Mouse (Mus musculus) midbrain, embryonic 10.5 days (tissue): Measurements from ENCODE around the gene Clrn2. TPM values are rescaled to one million over a fixed set of nuclear protein-coding genes. Genes with fewer than 3 reads are reported as not detected.
"Not testable (repeated sequence)": the region's sequence is repeated elsewhere in the genome, so short reads cannot be mapped to it uniquely, and the experiment has no call there.

Experiments
- DNase-seq: peaks from one replicate; pipeline ENCODE4 v3.0.0-alpha.2; 2017; ENCODE audit warnings: low spot score
- H3K27ac ChIP-seq: fragments of 300-500 bp; sonication (generic); replicated peaks from 2 replicates; pipeline ENCODE4 v1.5.1; 2016; ENCODE audit warnings: mild to moderate bottlenecking
- H3K27me3 ChIP-seq: fragments of 300-500 bp; sonication (generic); 2 replicates; pipeline ENCODE4 v1.6.1; 2016; ENCODE audit warnings: low read depth, mild to moderate bottlenecking; ENCODE audit not compliant: poor library complexity, severe bottlenecking
- H3K36me3 ChIP-seq: fragments of 300-500 bp; sonication (generic); 2 replicates; pipeline ENCODE4 v1.6.1; 2016; ENCODE audit warnings: mild to moderate bottlenecking, moderate library complexity
- H3K4me1 ChIP-seq: fragments of 300-500 bp; sonication (generic); 2 replicates; pipeline ENCODE4 v1.6.1; 2016
- H3K4me3 ChIP-seq: fragments of 300-500 bp; sonication (generic); 2 replicates; pipeline ENCODE4 v1.5.1; 2016; ENCODE audit warnings: mild to moderate bottlenecking, moderate library complexity
- H3K9me3 ChIP-seq: fragments of 300-500 bp; sonication (generic); replicated peaks from 2 replicates; pipeline ENCODE4 v1.6.1; 2016; ENCODE audit warnings: mild to moderate bottlenecking
- WGBS: fragments of 180-500 bp; shearing (Covaris S2); methylation state at CpG from one replicate; pipeline ENCODE4 v1.1.7; 2016; 5-methylcytosine and 5-hydroxymethylcytosine counted together
- polyA plus RNA-seq: library from polyadenylated mRNA; unstranded; fragments of >200 nt; fragmentation: Nextera tagmentation; extraction: Ambion mirVana; gene quantifications from 2 replicates; pipeline ENCODE4 v1.2.1, GENCODE M21; 2016

The Clrn2 gene
- 0.29 TPM in 1 of 2 replicates, not detected in the other for polyA plus RNA-seq

GRCm38 (mm10) chr5:45453451-45453850, at the start of gene Clrn2:
Clrn2 (plus strand) TSS chr5:45453751.
- no peak within 1 kb of the TSS for H3K4me3 ChIP-seq
- no peak for DNase-seq
- no peaks in the 10 kb centered on the region for H3K27me3 ChIP-seq
- WGBS, result 79% methylated on average over 6 of the region's 6 CpGs
- no peaks in the 10 kb centered on the region for H3K36me3 ChIP-seq
- peaks cover 21% of the 10 kb centered on the region for H3K4me1 ChIP-seq
- no peak within 1 kb of the TSS for H3K27ac ChIP-seq
- no peaks in the 10 kb centered on the region for H3K9me3 ChIP-seq

GRCm38 (mm10) chr5:45406129-45406528, 47.4 kb upstream of the Clrn2 start:
- H3K27me3 ChIP-seq, result no peaks in the 10 kb centered on the region
- no peaks in the 10 kb centered on the region for H3K36me3 ChIP-seq
- DNase-seq, result no peak
- no peaks in the 10 kb centered on the region for H3K4me1 ChIP-seq
- H3K27ac ChIP-seq, result no peak overlapping the region
- H3K9me3 ChIP-seq, result no peaks in the 10 kb centered on the region
- WGBS, result 80% methylated on average over 2 of the region's 2 CpGs
- H3K4me3 ChIP-seq, result no peak overlapping the region

- no peaks in the 10 kb centered on the region for H3K27me3 ChIP-seq
- H3K36me3 ChIP-seq, result no peaks in the 10 kb centered on the region
- H3K4me1 ChIP-seq, result no peaks in the 10 kb centered on the region
- no peak overlapping the region for H3K4me3 ChIP-seq
- H3K27ac ChIP-seq, result no peak overlapping the region
- H3K9me3 ChIP-seq, result no peaks in the 10 kb centered on the region
- WGBS, result 86% methylated on average over 3 of the region's 3 CpGs
- no peak for DNase-seq
These were observed 37.1 kb upstream of the Clrn2 start for GRCm38 (mm10) chr5:45416478-45416877.

GRCm38 (mm10) chr5:45417859-45418443, 35.6 kb upstream of the Clrn2 start:
- no peak for DNase-seq
- no peak overlapping the region for H3K4me3 ChIP-seq
- H3K4me1 ChIP-seq, result no peaks in the 10 kb centered on the region
- no peaks in the 10 kb centered on the region for H3K27me3 ChIP-seq
- no peaks in the 10 kb centered on the region for H3K36me3 ChIP-seq
- no peak overlapping the region for H3K27ac ChIP-seq
- WGBS, result 77% methylated on average over 3 of the region's 3 CpGs
- H3K9me3 ChIP-seq, result no peaks in the 10 kb centered on the region

GRCm38 (mm10) chr5:45419841-45420638, 33.5 kb upstream of the Clrn2 start:
- Histone ChIP-seq H3K4me1 (no peaks in the 10 kb centered on the region), H3K27ac (no peak overlapping the region), H3K36me3 (no peaks in the 10 kb centered on the region), H3K27me3 (no peaks in the 10 kb centered on the region), H3K9me3 (no peaks in the 10 kb centered on the region), H3K4me3 (no peak overlapping the region)
- WGBS, result 77% methylated on average over 10 of the region's 10 CpGs
- DNase-seq, result peak; percentile 20

- H3K27ac ChIP-seq, result no peak overlapping the region
- H3K9me3 ChIP-seq, result no peaks in the 10 kb centered on the region
- H3K4me3 ChIP-seq, result no peak overlapping the region
- H3K4me1 ChIP-seq, result no peaks in the 10 kb centered on the region
- 73% methylated on average over 12 of the region's 12 CpGs for WGBS
- no peaks in the 10 kb centered on the region for H3K36me3 ChIP-seq
- no peak for DNase-seq
- H3K27me3 ChIP-seq, result no peaks in the 10 kb centered on the region
These were observed 31.4 kb upstream of the Clrn2 start for GRCm38 (mm10) chr5:45421881-45422844.

GRCm38 (mm10) chr5:45424021-45424886, 29.3 kb upstream of the Clrn2 start:
- peak; percentile 52 for DNase-seq
- Histone ChIP-seq H3K36me3 (no peaks in the 10 kb centered on the region), H3K27me3 (no peaks in the 10 kb centered on the region), H3K9me3 (no peaks in the 10 kb centered on the region), H3K4me3 (no peak overlapping the region), H3K27ac (no peak overlapping the region), H3K4me1 (no peaks in the 10 kb centered on the region)
- 47% methylated on average over 8 of the region's 8 CpGs for WGBS

GRCm38 (mm10) chr5:45425771-45426170, 27.8 kb upstream of the Clrn2 start:
- H3K36me3 ChIP-seq, DNase-seq, H3K27me3 ChIP-seq, H3K27ac ChIP-seq, H3K4me1 ChIP-seq, H3K9me3 ChIP-seq, H3K4me3 ChIP-seq: not testable (repeated sequence)
- WGBS, result 57% methylated on average over 1 of the region's 1 CpGs

- H3K9me3 ChIP-seq, result no peaks in the 10 kb centered on the region
- H3K36me3 ChIP-seq, result no peaks in the 10 kb centered on the region
- no peak overlapping the region for H3K27ac ChIP-seq
- no peak for DNase-seq
- no peaks in the 10 kb centered on the region for H3K27me3 ChIP-seq
- 84% methylated on average over 1 of the region's 1 CpGs for WGBS
- no peaks in the 10 kb centered on the region for H3K4me1 ChIP-seq
- H3K4me3 ChIP-seq, result no peak overlapping the region
These were observed 27.0 kb upstream of the Clrn2 start for GRCm38 (mm10) chr5:45426416-45427034.

- Histone ChIP-seq H3K4me3 (no peak overlapping the region), H3K9me3 (no peaks in the 10 kb centered on the region), H3K27ac (no peak overlapping the region), H3K4me1 (no peaks in the 10 kb centered on the region), H3K27me3 (no peaks in the 10 kb centered on the region), H3K36me3 (peaks cover 8% of the 10 kb centered on the region; the same call in 1 of the 2 replicates)
- DNase-seq, result no peak
- WGBS, result 93% methylated on average over 7 of the region's 7 CpGs
These were observed 25.7 kb upstream of the Clrn2 start for GRCm38 (mm10) chr5:45427891-45428290.

GRCm38 (mm10) chr5:45435967-45436950, 17.3 kb upstream of the Clrn2 start:
- DNase-seq, result no peak
- no peaks in the 10 kb centered on the region for H3K9me3 ChIP-seq
- H3K4me1 ChIP-seq, result no peaks in the 10 kb centered on the region
- H3K27me3 ChIP-seq, result no peaks in the 10 kb centered on the region
- peaks cover 52% of the 10 kb centered on the region for H3K36me3 ChIP-seq
- H3K27ac ChIP-seq, result no peak overlapping the region
- 92% methylated on average over 14 of the region's 14 CpGs for WGBS
- no peak overlapping the region for H3K4me3 ChIP-seq
